Mouse (Mus musculus): ENCODE results near the gene Fignl1. TPM values are rescaled to one million over a fixed set of nuclear protein-coding genes. Genes with fewer than 3 reads are reported as not detected.
A peak's percentile ranks its signal among the peaks of the same experiment; 100 is the strongest.

The Fignl1 gene
- polyA plus RNA-seq, 1 experiment: 0.28 TPM

DNA sequence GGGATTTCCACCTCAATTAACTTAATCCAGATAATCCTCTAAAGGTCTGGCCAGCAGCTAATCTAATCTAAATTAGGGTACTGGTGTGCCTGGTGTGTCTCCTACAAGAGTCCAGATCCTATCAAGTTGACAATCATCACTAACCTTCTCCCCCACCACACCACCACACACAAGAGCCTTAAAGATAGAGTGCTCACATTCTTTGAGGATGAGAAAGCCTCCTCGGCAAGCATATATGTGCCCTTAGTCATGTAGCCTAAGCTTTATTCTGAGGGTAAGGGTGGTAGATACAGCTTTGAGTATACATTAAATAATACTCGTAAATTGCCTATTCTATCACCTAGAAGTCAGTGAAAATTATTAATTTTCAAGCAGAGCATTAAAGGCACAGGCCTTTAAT is 32.0 kb upstream of the Fignl1 start:
- Histone ChIP-seq H3K27ac (ENCODE audit: insufficient read depth, low read depth, low read length) (no peak overlapping the region), H3K4me1 (ENCODE audit: control insufficient read depth, insufficient read depth, low read length) (peaks cover 3% of the 10 kb centered on the region; the same call in 1 of the 2 replicates), H3K27me3 (replicated peaks; ENCODE audit: control insufficient read depth, insufficient read depth, low read length) (no peaks in the 10 kb centered on the region), H3K36me3 (ENCODE audit: control insufficient read depth, insufficient read depth, low read length) (no peaks in the 10 kb centered on the region), H3K4me3 (ENCODE audit: insufficient read depth, low read depth, low read length) (no peak overlapping the region)
- DNase-seq: no peak
- WGBS: 94% methylated on average over 2 of the region's 2 CpGs
- TF ChIP-seq CTCF (conservative IDR thresholded peaks at IDR 0.05; ENCODE audit: insufficient read depth, insufficient read length, low read depth, low read length) (no peak), POLR2A (IDR thresholded peaks at IDR 0.05; ENCODE audit: low read depth, low read length) (no peak)

- DNase-seq: no peak
- no peaks in the 10 kb centered on the region for H3K27me3 ChIP-seq (replicated peaks; ENCODE audit: control insufficient read depth, insufficient read depth, low read length)
- 95% methylated on average over 7 of the region's 7 CpGs for WGBS
- H3K4me3 ChIP-seq (ENCODE audit: insufficient read depth, low read depth, low read length): no peak overlapping the region
- no peak for TF ChIP-seq CTCF (conservative IDR thresholded peaks at IDR 0.05; ENCODE audit: insufficient read depth, insufficient read length, low read depth, low read length)
- no peak for TF ChIP-seq POLR2A (IDR thresholded peaks at IDR 0.05; ENCODE audit: low read depth, low read length)
- no peaks in the 10 kb centered on the region; the same call in 1 of the 2 replicates for H3K4me1 ChIP-seq (ENCODE audit: control insufficient read depth, insufficient read depth, low read length)
- H3K27ac ChIP-seq (ENCODE audit: insufficient read depth, low read depth, low read length): no peak overlapping the region
- H3K36me3 ChIP-seq (ENCODE audit: control insufficient read depth, insufficient read depth, low read length): no peaks in the 10 kb centered on the region
These were observed 31.1 kb upstream of the Fignl1 start for GRCm38 (mm10) chr11:11839874-11840273.

DNA sequence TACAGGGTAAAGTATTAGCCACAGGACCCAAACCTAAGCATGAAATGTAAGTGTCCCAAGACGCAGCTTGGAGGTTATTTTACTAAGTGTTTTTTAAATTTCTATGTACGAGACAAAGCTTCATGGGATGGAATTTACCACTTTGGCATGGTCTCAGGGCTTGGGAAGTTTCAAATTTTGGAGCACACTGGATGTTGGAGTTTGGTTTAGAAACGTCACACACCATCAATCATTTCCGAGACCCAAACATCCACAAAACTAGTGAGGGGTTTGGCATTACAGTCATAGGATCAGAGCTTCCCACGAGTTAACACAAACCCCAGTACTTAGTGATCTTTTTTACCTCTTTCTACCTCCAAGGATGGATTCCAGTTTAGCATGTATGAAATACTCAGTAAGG is 28.6 kb upstream of the Fignl1 start:
- H3K27ac ChIP-seq (ENCODE audit: insufficient read depth, low read depth, low read length): 0 out of 2 replicates have a peak overlapping the region, but pooled peaks have one; percentile 81

DNA sequence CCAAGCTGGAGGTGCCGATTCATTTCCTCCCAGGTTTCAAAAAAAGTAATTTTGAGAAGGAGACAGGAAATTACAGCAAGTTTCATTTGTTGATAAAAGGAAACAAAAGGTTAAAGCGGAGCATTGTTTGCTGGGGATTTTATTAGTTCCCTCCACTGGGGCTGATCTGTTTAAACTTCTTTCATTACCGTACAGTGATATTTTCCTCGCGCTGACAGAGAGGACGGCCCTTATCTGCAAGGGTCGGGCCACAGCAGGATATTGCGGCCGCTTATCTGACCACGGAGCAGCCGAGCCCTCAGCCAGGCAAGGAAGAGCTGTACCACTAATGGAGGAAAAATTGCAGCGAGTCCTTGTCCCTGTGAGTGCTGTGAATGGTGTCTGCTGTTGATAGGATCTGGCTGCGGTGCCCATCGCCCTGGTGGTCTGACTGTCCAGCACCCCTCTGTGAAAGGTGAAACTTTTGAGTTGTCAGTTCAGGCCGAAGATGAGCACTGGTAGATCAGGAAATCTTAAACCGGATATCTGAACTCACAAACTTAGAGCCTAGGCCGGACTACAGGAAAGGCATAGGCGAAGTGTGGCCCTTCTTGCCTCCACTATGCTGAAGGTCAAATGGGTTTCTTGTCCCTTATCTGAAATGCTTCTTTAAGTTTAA is 28.1 kb upstream of the Fignl1 start:
- no peaks in the 10 kb centered on the region for H3K27me3 ChIP-seq (replicated peaks; ENCODE audit: control insufficient read depth, insufficient read depth, low read length)
- DNase-seq: peak; percentile 52
- peak overlapping the region; percentile 36; the same call in 1 of the 2 replicates for H3K4me3 ChIP-seq (ENCODE audit: insufficient read depth, low read depth, low read length)
- H3K36me3 ChIP-seq (ENCODE audit: control insufficient read depth, insufficient read depth, low read length): no peaks in the 10 kb centered on the region
- 45% methylated on average over 18 of the region's 18 CpGs for WGBS
- H3K27ac ChIP-seq (ENCODE audit: insufficient read depth, low read depth, low read length): peak overlapping the region; percentile 81; the same call in 1 of the 2 replicates
- H3K4me1 ChIP-seq (ENCODE audit: control insufficient read depth, insufficient read depth, low read length): peaks cover 10% of the 10 kb centered on the region
- no peak for TF ChIP-seq CTCF (conservative IDR thresholded peaks at IDR 0.05; ENCODE audit: insufficient read depth, insufficient read length, low read depth, low read length)
- TF ChIP-seq POLR2A (IDR thresholded peaks at IDR 0.05; ENCODE audit: low read depth, low read length): no peak

More for the DNA sequence above, 28.6 kb upstream of the Fignl1 start:
- 67% methylated on average over 5 of the region's 5 CpGs for WGBS
- TF ChIP-seq CTCF (conservative IDR thresholded peaks at IDR 0.05; ENCODE audit: insufficient read depth, insufficient read length, low read depth, low read length): no peak
- no peak for TF ChIP-seq POLR2A (IDR thresholded peaks at IDR 0.05; ENCODE audit: low read depth, low read length)
- Histone ChIP-seq H3K27me3 (replicated peaks; ENCODE audit: control insufficient read depth, insufficient read depth, low read length) (no peaks in the 10 kb centered on the region), H3K36me3 (ENCODE audit: control insufficient read depth, insufficient read depth, low read length) (no peaks in the 10 kb centered on the region), H3K4me3 (ENCODE audit: insufficient read depth, low read depth, low read length) (no peak overlapping the region), H3K4me1 (ENCODE audit: control insufficient read depth, insufficient read depth, low read length) (peaks cover 5% of the 10 kb centered on the region; the same call in 1 of the 2 replicates)
- DNase-seq: no peak

DNA sequence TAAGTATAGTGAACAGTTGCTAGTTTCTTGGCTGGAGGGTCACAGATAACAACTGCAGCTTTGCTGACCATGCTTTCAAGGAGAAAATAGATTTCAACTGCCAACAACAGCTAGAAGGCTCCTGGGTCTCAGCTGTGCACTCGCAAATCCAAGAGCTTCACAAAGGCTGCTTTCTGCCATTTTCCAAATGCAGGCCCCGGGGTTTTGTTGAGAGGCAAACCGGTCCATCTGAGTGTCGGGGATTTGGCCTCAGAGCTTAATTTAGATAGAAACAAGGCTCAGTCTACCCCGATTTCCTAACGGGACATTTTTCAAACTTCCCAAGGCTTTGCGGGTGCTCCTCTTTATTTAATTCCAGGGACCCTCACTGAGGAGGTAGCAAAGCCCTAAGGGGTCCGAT is 27.5 kb upstream of the Fignl1 start:
- peaks cover 10% of the 10 kb centered on the region for H3K4me1 ChIP-seq (ENCODE audit: control insufficient read depth, insufficient read depth, low read length)
- H3K4me3 ChIP-seq (ENCODE audit: insufficient read depth, low read depth, low read length): no peak overlapping the region
- TF ChIP-seq CTCF (conservative IDR thresholded peaks at IDR 0.05; ENCODE audit: insufficient read depth, insufficient read length, low read depth, low read length): no peak
- TF ChIP-seq POLR2A (IDR thresholded peaks at IDR 0.05; ENCODE audit: low read depth, low read length): no peak
- H3K27ac ChIP-seq (ENCODE audit: insufficient read depth, low read depth, low read length): peak overlapping the region; percentile 50; the same call in 1 of the 2 replicates
- 56% methylated on average over 8 of the region's 8 CpGs for WGBS
- no peaks in the 10 kb centered on the region for H3K36me3 ChIP-seq (ENCODE audit: control insufficient read depth, insufficient read depth, low read length)
- no peak for DNase-seq
- no peaks in the 10 kb centered on the region for H3K27me3 ChIP-seq (replicated peaks; ENCODE audit: control insufficient read depth, insufficient read depth, low read length)

DNA sequence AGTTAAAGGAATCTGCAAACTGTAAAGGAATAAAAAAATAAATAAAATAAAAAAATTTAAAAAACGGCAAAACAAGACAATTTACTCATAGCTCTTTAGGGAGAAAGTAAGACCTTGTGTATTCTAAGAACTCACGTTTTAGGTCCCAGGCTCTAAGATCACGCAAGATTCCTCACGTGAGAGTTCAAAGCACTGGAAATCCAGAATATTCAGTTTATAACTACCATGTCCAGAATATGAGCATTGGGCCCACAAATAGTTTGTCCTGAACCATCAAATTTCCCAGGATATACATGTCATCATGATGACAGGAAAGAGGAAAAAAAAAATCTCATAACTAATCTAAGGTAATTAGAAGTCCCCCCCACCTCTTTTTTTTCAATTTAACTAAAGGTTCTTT is 27.0 kb upstream of the Fignl1 start:
- H3K27me3 ChIP-seq (replicated peaks; ENCODE audit: control insufficient read depth, insufficient read depth, low read length): no peaks in the 10 kb centered on the region
- H3K27ac ChIP-seq (ENCODE audit: insufficient read depth, low read depth, low read length): no peak overlapping the region
- no peaks in the 10 kb centered on the region for H3K36me3 ChIP-seq (ENCODE audit: control insufficient read depth, insufficient read depth, low read length)
- no peak for DNase-seq
- peaks cover 13% of the 10 kb centered on the region for H3K4me1 ChIP-seq (ENCODE audit: control insufficient read depth, insufficient read depth, low read length)
- WGBS: 90% methylated on average over 4 of the region's 4 CpGs
- TF ChIP-seq POLR2A (IDR thresholded peaks at IDR 0.05; ENCODE audit: low read depth, low read length) (no peak), CTCF (conservative IDR thresholded peaks at IDR 0.05; ENCODE audit: insufficient read depth, insufficient read length, low read depth, low read length) (no peak)
- H3K4me3 ChIP-seq (ENCODE audit: insufficient read depth, low read depth, low read length): no peak overlapping the region

DNA sequence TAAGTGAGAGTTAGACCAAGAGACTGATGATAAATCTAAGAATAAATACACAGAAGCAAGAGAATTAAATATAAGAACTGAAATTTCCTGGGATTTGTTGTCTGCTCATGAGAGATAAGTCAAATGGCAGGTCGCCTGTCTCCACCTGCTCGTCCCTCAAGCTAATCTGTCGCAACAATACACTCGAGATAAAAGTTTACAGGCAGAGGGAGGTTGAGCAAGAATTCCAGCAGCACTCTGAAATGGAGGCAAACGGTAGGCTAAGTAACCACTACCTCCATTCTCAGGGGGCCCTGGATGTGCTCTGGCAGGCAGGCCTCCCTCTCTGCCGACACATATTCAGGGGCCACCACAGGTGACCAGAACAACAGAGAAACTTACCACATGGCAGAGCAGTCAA is 26.6 kb upstream of the Fignl1 start:
- Histone ChIP-seq H3K36me3 (ENCODE audit: control insufficient read depth, insufficient read depth, low read length) (no peaks in the 10 kb centered on the region), H3K27me3 (replicated peaks; ENCODE audit: control insufficient read depth, insufficient read depth, low read length) (no peaks in the 10 kb centered on the region), H3K4me1 (ENCODE audit: control insufficient read depth, insufficient read depth, low read length) (peaks cover 14% of the 10 kb centered on the region), H3K4me3 (ENCODE audit: insufficient read depth, low read depth, low read length) (no peak overlapping the region), H3K27ac (ENCODE audit: insufficient read depth, low read depth, low read length) (no peak overlapping the region)
- no peak for DNase-seq
- WGBS: 83% methylated on average over 6 of the region's 6 CpGs
- TF ChIP-seq CTCF (conservative IDR thresholded peaks at IDR 0.05; ENCODE audit: insufficient read depth, insufficient read length, low read depth, low read length): no peak
